Mouse (Mus musculus) CH12.LX (cell line): ENCODE data around the gene D10Jhu81e.

ENCODE experiments used
- CTCF ChIP-seq, 2 experiments: IDR thresholded peaks in 1 of 2; conservative IDR thresholded peaks in 1 of 2; 2 replicates each; pipeline ENCODE4 v1.5.1; 2011 to 2012; ENCODE audit warnings: low read depth in 2 of 2, low read length in 2 of 2, improper control_type of control experiment in 1 of 2, inconsistent platforms in 1 of 2, mild to moderate bottlenecking in 1 of 2, moderate library complexity in 1 of 2
- E2F4 ChIP-seq: IDR thresholded peaks from 2 replicates; pipeline ENCODE4 v1.6.1; 2011; ENCODE audit warnings: low read depth, low read length, improper control_type of control experiment; ENCODE audit not compliant: insufficient replicate concordance
- MAFK ChIP-seq: IDR thresholded peaks from 2 replicates; pipeline ENCODE4 v1.6.1; 2011; ENCODE audit warnings: low read length, improper control_type of control experiment; ENCODE audit not compliant: insufficient replicate concordance
- MAX ChIP-seq: IDR thresholded peaks from 2 replicates; pipeline ENCODE4 v1.6.1; 2011; ENCODE audit warnings: low read length, improper control_type of control experiment
- MXI1 ChIP-seq: IDR thresholded peaks from 2 replicates; pipeline ENCODE4 v1.6.1; 2011; ENCODE audit warnings: mild to moderate bottlenecking, low read depth, low read length, improper control_type of control experiment
- POLR2A ChIP-seq: IDR thresholded peaks from 2 replicates; pipeline ENCODE4 v1.6.1; 2011; ENCODE audit warnings: low read depth, mild to moderate bottlenecking, improper control_type of control experiment, low read length
- POLR2AphosphoS2 ChIP-seq: IDR thresholded peaks from 2 replicates; pipeline ENCODE4 v1.6.1; 2011; ENCODE audit warnings: low read depth, low read length, improper control_type of control experiment
- TCF12 ChIP-seq: IDR thresholded peaks from 2 replicates; pipeline ENCODE4 v1.6.1; 2014; ENCODE audit warnings: low read depth, mild to moderate bottlenecking, inconsistent platforms, low read length, improper control_type of control experiment
- ZC3H11A ChIP-seq: IDR thresholded peaks from 2 replicates; pipeline ENCODE4 v1.6.1; 2012; ENCODE audit warnings: low read depth, mild to moderate bottlenecking, inconsistent platforms, low read length, improper control_type of control experiment

DNA sequence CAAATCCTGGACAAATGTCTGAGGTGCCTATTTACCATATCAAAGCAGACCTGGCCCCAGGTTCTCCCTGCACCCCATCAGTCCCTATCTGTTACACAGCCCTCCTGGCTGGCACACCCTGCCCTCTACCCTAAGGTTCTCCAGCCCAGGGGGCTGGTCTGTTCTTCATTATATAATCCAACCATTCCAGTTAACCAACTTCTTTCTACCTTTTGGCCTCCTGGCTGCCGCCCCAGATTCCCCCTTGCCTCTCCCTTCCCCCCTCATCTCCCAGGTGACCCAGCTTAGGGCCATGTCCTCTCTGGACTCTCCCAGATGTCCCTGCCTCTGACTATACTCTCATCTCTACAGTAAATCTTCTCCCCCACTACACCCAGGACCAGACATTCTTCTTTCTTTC lies 41.7 kb downstream of the D10Jhu81e start:
- no peak for TF ChIP-seq MAFK
- no peak for TF ChIP-seq ZC3H11A
- TF ChIP-seq CTCF (conservative IDR thresholded peaks at IDR 0.05 in 1 of 2, IDR thresholded peaks at IDR 0.05 in 1 of 2; ENCODE audit: low read depth in 2 of 2, low read length in 2 of 2): no peak
- TF ChIP-seq POLR2A: no peak
- no peak for TF ChIP-seq MXI1
- TF ChIP-seq MAX: no peak
- TF ChIP-seq E2F4: no peak
- TF ChIP-seq TCF12: no peak
- TF ChIP-seq POLR2AphosphoS2: no peak
